Mouse (Mus musculus) megakaryocyte, embryonic 14.5 days (primary cell): ENCODE data around the gene Sft2d1. TPM values are rescaled to one million over a fixed set of nuclear protein-coding genes. Genes with fewer than 3 reads are reported as not detected.
A peak's percentile ranks its signal among the peaks of the same experiment; 100 is the strongest.

Experiments used
- H3K27me3 ChIP-seq: replicated peaks from 2 replicates; pipeline ENCODE3; 2012; ENCODE audit warnings: inconsistent platforms
- H3K36me3 ChIP-seq: replicated peaks from 2 replicates; pipeline ENCODE3; 2012; ENCODE audit warnings: low read length, inconsistent platforms, mixed read lengths
- H3K4me1 ChIP-seq: 2 replicates; pipeline ENCODE4 v1.6.1; 2012; ENCODE audit warnings: inconsistent platforms
- H3K4me3 ChIP-seq: replicated peaks from 2 replicates; pipeline ENCODE3; 2012; ENCODE audit warnings: moderate library complexity, mild to moderate bottlenecking, inconsistent platforms
- H3K9me3 ChIP-seq: 2 replicates; pipeline ENCODE4 v1.6.1; 2012; ENCODE audit warnings: inconsistent platforms
- FLI1 ChIP-seq: IDR thresholded peaks from 2 replicates; pipeline ENCODE4 v1.6.1; 2012; ENCODE audit warnings: low read length, inconsistent platforms, mixed read lengths
- GATA1 ChIP-seq: IDR thresholded peaks from 3 replicates; pipeline ENCODE4 v1.6.1; 2012; ENCODE audit warnings: mixed read lengths, low read length, inconsistent platforms, borderline replicate concordance
- polyA plus RNA-seq: library from polyadenylated mRNA; stranded (reverse); fragments of >175 nt; gene quantifications from 2 replicates; pipeline ENCODE4 v1.2.3, GENCODE M21; 2012; ENCODE audit warnings: low replicate concordance; ENCODE audit not compliant: insufficient read depth

Gene Sft2d1
- polyA plus RNA-seq, 1 experiment, result 81.6 TPM

DNA sequence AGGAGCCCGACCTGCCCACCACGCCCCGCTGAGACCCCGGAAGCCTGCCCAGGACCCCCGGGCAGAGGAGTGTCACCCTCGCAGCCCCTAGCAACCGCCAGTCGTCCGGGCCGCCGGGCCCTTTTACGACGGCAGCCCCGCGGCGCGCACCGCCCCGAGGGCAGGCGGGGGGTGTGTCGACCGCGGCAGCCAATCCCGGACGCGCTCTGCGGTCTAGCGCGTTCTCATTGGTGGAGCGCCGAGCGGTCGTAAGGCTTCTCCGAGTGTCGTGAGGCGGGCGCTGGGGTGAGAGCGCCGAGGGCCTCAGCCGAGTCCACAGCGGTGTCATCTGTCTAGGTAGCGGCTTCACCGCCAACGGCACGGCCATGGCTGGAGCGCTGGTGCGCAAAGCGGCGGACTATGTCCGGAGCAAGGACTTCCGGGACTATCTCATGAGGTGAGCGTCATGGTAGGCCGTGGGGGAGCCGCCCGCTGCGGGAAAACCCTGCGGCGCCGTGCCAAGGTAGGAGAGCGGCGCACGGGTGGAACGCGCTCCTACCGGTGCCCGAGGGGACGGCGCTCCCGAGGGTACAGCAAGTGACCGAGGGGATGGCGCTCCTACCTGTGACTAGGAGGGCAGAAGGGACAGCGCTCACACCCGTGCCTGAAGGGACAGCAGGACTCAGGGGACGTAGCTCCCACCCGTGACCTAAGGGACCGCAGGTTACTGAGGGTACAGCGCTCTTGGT is 27.2 kb upstream of the Sft2d1 start:
- no peak for TF ChIP-seq FLI1
- TF ChIP-seq GATA1, result no peak
- Histone ChIP-seq H3K27me3 (peaks cover 2% of the 10 kb centered on the region), H3K4me3 (peak overlapping the region; percentile 100), H3K36me3 (peaks cover 9% of the 10 kb centered on the region), H3K4me1 (peaks cover 29% of the 10 kb centered on the region), H3K9me3 (peaks cover 7% of the 10 kb centered on the region)

DNA sequence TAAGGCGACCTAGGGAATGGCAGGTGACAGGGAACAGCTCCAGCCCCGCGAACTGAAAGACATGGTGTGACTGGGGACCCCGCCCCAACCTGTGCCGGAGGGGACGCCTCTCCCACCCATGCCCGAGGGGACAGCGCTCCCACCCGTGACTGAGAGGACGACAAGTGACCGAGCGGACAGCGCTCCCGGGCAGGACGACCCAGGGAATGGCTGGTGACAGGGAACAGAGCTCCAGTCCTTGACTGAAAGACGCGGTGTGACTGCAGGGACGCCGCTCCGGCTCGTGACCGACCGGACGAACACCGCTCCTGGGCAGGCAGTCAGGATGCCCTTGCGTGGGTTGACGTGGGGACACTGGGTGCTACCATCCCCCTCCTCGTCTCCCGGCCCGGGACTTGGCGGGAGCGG is 26.6 kb upstream of the Sft2d1 start:
- peaks cover 15% of the 10 kb centered on the region for H3K36me3 ChIP-seq
- peaks cover 29% of the 10 kb centered on the region for H3K4me1 ChIP-seq
- TF ChIP-seq FLI1, result no peak
- TF ChIP-seq GATA1, result no peak
- peaks cover 2% of the 10 kb centered on the region for H3K27me3 ChIP-seq
- peak overlapping the region; percentile 100 for H3K4me3 ChIP-seq
- peaks cover 11% of the 10 kb centered on the region for H3K9me3 ChIP-seq

DNA sequence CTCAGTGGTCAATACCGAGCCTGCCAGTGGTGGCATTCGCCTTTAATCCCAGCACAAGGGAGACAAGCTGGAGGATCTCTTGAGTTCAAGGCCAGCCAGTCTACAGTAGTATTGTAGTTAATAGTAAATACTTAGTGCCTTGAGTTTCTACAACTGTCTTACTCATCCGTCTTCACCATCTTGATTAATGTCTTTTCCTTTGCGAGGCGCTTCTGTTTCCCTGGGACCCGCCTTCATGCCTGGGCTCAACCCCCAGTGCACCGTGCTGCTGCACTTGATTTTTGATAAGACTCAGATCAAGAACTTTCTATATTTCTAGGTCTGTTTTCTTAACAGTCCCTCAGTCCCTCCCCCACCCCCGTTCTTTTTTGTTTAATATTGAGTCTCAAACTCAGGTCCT is 25.8 kb upstream of the Sft2d1 start:
- Histone ChIP-seq H3K36me3 (peaks cover 23% of the 10 kb centered on the region), H3K27me3 (peaks cover 2% of the 10 kb centered on the region), H3K9me3 (peaks cover 15% of the 10 kb centered on the region), H3K4me3 (peak overlapping the region; percentile 100), H3K4me1 (peaks cover 36% of the 10 kb centered on the region)
- TF ChIP-seq GATA1 (no peak), FLI1 (no peak)

DNA sequence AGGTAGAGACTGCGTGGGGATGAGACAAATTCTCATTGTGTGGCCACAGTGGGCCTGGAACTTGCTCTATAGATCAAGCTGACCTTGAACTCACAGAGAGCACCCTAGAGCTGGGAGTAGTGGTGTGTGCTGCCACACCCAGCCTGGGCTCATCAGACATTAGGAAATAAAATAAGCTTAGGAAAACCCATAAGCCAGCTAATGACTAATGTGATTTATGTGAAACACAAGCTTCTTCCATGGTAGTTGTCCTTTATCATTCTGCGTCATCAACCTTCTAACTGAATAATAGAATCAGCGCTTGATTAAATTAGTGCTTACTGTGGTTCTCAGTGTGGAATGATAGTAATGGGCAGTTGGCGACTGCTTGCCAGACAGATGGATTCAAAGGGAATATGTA is 23.9 kb upstream of the Sft2d1 start:
- Histone ChIP-seq H3K9me3 (peaks cover 8% of the 10 kb centered on the region), H3K4me3 (no peak overlapping the region), H3K36me3 (peaks cover 30% of the 10 kb centered on the region), H3K27me3 (no peaks in the 10 kb centered on the region), H3K4me1 (peaks cover 42% of the 10 kb centered on the region)
- TF ChIP-seq GATA1 (no peak), FLI1 (no peak)

DNA sequence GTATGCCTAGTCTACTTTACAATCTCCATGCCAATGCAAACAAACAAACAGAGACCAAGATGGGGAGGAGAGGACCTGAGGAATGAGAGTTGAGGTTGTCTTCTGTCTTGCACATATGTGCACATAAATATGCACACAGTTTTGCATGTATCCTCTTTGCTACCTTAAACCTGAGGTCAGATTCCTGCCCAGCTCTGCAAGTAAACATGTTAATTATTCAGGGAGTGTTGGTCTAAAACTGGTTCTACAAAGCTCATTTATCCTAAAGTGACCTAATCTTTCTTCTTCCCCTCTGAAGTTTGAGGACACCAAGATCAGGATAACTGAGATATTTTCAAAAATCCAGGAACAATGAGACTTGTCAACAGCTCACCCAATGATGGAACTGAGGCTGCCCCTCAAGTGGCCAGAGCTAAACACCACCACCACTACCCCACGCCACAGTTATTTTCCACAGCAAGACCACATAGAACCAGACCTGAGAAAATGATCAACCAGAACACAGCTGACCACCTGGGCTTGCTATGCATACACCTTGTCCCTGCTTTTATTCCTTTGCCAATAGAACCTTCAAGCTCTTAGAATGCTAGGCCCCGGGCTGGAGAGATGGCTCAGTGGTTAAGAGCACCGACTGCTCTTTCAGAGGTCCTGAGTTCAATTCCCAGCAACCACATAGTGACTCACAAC is 20.8 kb upstream of the Sft2d1 start:
- H3K4me3 ChIP-seq, result no peak overlapping the region
- H3K4me1 ChIP-seq, result peaks cover 24% of the 10 kb centered on the region
- peaks cover 8% of the 10 kb centered on the region for H3K9me3 ChIP-seq
- H3K36me3 ChIP-seq, result peaks cover 46% of the 10 kb centered on the region
- no peaks in the 10 kb centered on the region for H3K27me3 ChIP-seq
- TF ChIP-seq GATA1, result no peak

DNA sequence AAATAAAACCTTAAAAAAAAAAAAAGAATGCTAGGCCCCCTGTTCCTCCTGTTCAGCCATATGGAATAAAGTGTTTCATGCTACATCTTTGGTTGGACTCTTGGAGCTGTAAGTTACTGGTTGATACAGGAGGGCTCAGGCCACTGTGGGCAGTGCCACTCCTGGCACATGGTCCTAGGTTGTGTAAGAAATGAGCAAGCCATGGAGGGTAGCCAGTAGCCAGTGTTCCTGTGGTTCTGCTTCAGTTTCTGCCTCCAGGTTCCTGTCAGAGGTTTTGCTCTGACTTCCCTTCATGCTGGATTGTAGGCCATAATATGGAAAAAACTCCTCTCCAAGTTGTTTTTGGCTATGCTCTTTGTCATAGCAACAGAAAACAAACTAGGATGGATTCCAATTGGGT is 20.2 kb upstream of the Sft2d1 start:
- TF ChIP-seq GATA1 (no peak), FLI1 (no peak)
- Histone ChIP-seq H3K36me3 (peaks cover 50% of the 10 kb centered on the region), H3K4me1 (peaks cover 22% of the 10 kb centered on the region), H3K27me3 (no peaks in the 10 kb centered on the region), H3K4me3 (no peak overlapping the region), H3K9me3 (peaks cover 8% of the 10 kb centered on the region)

DNA sequence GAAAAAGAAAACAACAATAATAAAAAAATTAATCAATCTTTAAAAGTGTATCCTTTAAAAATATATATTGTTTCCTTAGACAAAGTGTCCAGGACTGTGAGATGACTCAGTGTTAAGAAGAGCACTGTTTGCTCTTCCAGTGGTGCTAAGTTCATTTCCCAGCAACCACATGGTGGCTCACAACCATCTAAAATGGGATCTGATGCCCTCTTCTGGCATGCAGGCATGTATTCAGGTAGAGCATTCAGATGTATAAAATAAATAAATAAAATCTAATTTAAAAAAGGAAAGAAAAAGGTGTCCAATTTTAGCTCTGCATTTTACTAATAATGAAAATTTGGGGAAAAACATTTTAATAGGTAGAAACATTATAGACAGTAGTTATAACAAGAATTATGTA is 15.1 kb upstream of the Sft2d1 start:
- no peak overlapping the region for H3K4me3 ChIP-seq
- no peaks in the 10 kb centered on the region for H3K27me3 ChIP-seq
- no peak for TF ChIP-seq GATA1
- no peak for TF ChIP-seq FLI1
- H3K36me3 ChIP-seq, result peaks cover 56% of the 10 kb centered on the region
- no peaks in the 10 kb centered on the region for H3K9me3 ChIP-seq
- H3K4me1 ChIP-seq, result peaks cover 13% of the 10 kb centered on the region

DNA sequence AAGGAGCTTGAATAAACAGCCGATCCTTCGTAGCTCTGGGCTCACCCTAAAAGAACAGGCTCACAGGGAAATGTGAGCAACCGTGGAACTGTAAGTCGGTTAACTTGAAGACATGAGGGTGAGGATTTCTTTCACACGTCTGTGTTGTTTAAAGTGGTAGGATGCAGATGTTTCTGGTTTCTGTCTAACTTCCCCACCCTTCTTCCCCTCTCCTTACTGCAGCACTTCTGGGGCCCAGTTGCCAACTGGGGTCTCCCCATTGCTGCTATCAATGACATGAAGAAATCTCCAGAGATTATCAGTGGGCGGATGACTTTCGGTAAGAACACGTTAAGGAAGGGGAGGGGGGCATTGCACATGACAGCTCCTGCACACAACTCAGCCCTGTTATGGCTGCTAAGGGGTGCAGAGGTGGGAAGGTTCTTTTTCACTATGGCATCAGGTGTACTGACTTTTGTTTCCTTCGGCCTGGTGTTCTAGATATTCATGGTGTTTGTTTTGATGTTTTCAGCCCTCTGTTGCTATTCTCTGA is 14.5 kb upstream of the Sft2d1 start:
- Histone ChIP-seq H3K4me1 (peaks cover 12% of the 10 kb centered on the region), H3K9me3 (no peaks in the 10 kb centered on the region), H3K4me3 (no peak overlapping the region), H3K27me3 (no peaks in the 10 kb centered on the region), H3K36me3 (peaks cover 54% of the 10 kb centered on the region)
- TF ChIP-seq GATA1 (no peak), FLI1 (no peak)

DNA sequence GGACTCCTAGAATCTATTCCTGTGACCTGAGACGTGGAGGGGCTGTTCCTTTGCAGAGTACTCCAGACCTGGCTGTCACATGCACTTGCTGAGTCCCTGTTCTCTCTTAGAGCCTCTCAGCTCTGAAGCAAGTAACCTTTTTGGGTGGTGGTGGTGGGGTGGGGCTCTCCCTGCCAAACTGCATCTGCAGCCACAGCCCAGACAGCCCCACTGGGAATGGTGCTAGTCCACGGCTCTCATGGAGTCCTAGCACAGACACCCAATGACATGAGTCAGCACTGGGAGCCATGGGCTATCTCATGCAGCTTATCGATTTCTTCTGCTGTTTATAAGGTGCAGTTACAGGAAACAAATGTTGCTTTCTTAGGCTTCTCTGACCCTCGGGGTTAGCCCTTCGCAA is 13.2 kb upstream of the Sft2d1 start:
- Histone ChIP-seq H3K4me1 (peaks cover 12% of the 10 kb centered on the region), H3K36me3 (peaks cover 54% of the 10 kb centered on the region), H3K9me3 (no peaks in the 10 kb centered on the region), H3K27me3 (no peaks in the 10 kb centered on the region), H3K4me3 (no peak overlapping the region)
- TF ChIP-seq FLI1 (no peak), GATA1 (no peak)

DNA sequence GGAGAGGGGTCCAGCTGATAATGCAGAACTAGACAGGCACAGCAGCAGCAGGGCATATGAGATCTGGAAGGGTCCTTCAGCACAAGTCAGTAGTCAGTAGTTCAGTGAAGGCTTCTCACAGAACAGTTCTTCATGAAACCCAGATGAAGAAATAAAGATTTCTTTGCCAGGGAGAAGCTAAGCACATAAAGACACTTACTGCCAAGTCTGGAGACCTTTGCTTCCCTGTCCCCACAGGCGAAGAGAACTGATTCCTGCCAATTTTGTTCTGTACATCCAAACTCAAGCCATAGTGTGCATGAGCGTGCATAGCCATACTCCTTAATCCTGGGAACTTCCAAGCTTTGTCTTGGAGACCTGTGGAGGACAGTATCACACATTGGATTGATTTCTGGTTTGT is 12.6 kb upstream of the Sft2d1 start:
- H3K36me3 ChIP-seq, result peaks cover 50% of the 10 kb centered on the region
- H3K4me3 ChIP-seq, result no peak overlapping the region
- no peaks in the 10 kb centered on the region for H3K9me3 ChIP-seq
- peaks cover 1% of the 10 kb centered on the region for H3K27me3 ChIP-seq
- H3K4me1 ChIP-seq, result peaks cover 12% of the 10 kb centered on the region
- TF ChIP-seq FLI1, result no peak
- no peak for TF ChIP-seq GATA1
